Mouse (Mus musculus): ENCODE measurements around the gene Lamc3. TPM values are rescaled to one million over a fixed set of nuclear protein-coding genes. Genes with fewer than 3 reads are reported as not detected.

The Lamc3 gene
- 0.13 TPM for polyA plus RNA-seq (2014; fragmentation: Illumina TruSeq; extraction: RNeasy Lipid Tissue Mini Kit (QIAGEN cat#74804); ENCODE audit: low read depth, low replicate concordance)

GRCm38 (mm10) chr2:31887030-31887429, at the start of gene Lamc3:
Gene Lamc3, plus strand, starts transcription at chr2:31887291.

DNA sequence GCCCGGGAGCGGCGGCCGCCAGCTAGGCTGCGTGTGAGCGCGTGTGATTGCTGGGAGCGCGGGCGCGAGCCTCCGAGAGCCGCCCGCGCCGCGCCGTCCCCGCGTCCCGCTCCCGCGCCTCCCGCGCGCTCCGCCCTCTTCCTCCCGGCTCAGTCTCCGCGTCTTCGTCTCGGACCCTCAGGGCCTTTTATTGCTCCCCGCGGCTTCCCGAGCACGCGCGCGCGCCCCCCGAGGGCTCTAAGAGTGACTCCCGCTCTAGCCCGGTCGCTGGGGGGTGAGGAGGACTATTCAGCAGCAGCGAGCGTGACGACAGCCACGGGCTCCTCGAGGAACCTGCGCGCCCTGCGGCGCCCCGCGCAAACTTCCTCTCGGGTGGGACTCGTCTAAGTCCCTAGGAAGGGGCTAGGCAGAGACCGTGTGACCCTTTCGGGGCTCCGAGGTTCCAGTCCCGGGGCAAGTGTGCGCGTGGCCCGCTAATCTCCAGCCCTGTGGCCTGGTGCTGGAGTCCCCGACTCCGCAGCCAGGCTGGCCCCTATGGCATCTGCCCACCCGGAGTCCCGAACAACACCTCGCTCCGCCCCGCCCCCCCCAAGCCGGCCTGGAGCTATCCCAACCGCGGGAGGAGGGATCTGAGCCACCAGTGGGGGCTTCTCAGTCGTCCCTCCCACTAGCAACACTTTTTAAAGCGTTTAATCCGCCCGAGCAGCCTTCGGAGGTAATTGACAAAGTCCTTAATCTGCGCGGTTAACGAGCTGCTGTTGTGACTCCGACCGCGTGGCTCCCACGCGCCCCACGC, 41.0 kb upstream of the Lamc3 start, which contains the start of gene Fibcd1:
Gene Fibcd1 (minus strand): TSS at position 110 of the 796 bp plus-strand sequence.

GRCm38 (mm10) chr2:31950058-31950871, 63.2 kb downstream of the Lamc3 start, which contains the start of gene Aif1l:
Gene Aif1l, plus strand, starts transcription at chr2:31950139.

DNA sequence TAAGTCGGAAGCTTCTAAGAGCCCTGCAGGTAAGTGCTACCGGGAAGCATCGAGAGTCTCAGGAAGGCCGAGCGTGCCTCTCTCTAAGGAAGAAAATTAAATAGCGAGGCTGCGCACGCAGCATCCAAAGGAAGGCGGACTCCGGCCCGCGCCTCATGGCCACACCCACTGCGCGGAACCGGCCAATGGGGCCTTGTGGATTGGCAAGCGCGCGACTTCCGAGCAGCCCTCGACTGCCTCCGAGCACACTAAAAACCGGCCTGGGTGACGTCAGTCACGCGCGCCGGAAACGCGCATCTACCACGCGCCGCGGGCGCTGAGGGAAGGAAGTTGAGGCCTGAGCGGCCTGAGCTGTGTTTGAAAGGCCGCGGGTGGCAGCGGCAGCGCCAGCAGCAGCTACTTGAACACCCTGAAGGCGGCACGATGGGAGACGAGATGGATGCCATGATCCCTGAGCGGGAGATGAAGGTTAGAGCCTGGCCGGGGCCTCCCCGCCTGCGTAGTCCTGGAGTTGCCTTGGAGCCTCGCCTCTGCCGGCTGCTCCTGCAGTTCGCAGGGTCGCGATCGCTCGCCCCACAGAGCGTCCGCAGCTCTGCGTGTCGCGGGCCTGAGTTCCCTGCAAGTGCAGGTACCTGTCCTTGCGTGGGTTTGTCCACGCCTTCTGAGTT, 87.2 kb downstream of the Lamc3 start, which contains the start of gene Nup214:
Gene Nup214 (plus strand): TSS at position 296 of the 668 bp plus-strand sequence.

Other genes starting within 250 kb of the Lamc3 start
- gene Prdm12, start 247.3 kb upstream of the Lamc3 start, polyA plus RNA-seq (2014; fragmentation: Illumina TruSeq; extraction: RNeasy Lipid Tissue Mini Kit (QIAGEN cat#74804); ENCODE audit: low read depth, low replicate concordance), result not detected
- 10.4 TPM for gene Exosc2, start 216.6 kb upstream of the Lamc3 start, polyA plus RNA-seq (2014; fragmentation: Illumina TruSeq; extraction: RNeasy Lipid Tissue Mini Kit (QIAGEN cat#74804); ENCODE audit: low read depth, low replicate concordance)
- gene Abl1, start 198.9 kb upstream of the Lamc3 start, polyA plus RNA-seq (2014; fragmentation: Illumina TruSeq; extraction: RNeasy Lipid Tissue Mini Kit (QIAGEN cat#74804); ENCODE audit: low read depth, low replicate concordance), result 46.7 TPM
- not detected for gene Qrfp, start 76.7 kb upstream of the Lamc3 start, polyA plus RNA-seq (2014; fragmentation: Illumina TruSeq; extraction: RNeasy Lipid Tissue Mini Kit (QIAGEN cat#74804); ENCODE audit: low read depth, low replicate concordance)
- gene Fibcd1, start 41.3 kb upstream of the Lamc3 start, polyA plus RNA-seq (2014; fragmentation: Illumina TruSeq; extraction: RNeasy Lipid Tissue Mini Kit (QIAGEN cat#74804); ENCODE audit: low read depth, low replicate concordance), result not detected
- gene Aif1l, start 62.8 kb downstream of the Lamc3 start, polyA plus RNA-seq (2014; fragmentation: Illumina TruSeq; extraction: RNeasy Lipid Tissue Mini Kit (QIAGEN cat#74804); ENCODE audit: low read depth, low replicate concordance), result 0.60 TPM
- 39.4 TPM for gene Nup214, start 87.1 kb downstream of the Lamc3 start, polyA plus RNA-seq (2014; fragmentation: Illumina TruSeq; extraction: RNeasy Lipid Tissue Mini Kit (QIAGEN cat#74804); ENCODE audit: low read depth, low replicate concordance)
- gene Fam78a, start 197.6 kb downstream of the Lamc3 start, polyA plus RNA-seq (2014; fragmentation: Illumina TruSeq; extraction: RNeasy Lipid Tissue Mini Kit (QIAGEN cat#74804); ENCODE audit: low read depth, low replicate concordance), result 0.16 TPM
- not detected for gene Plpp7, start 208.2 kb downstream of the Lamc3 start, polyA plus RNA-seq (2014; fragmentation: Illumina TruSeq; extraction: RNeasy Lipid Tissue Mini Kit (QIAGEN cat#74804); ENCODE audit: low read depth, low replicate concordance)